Mouse (Mus musculus): ENCODE data around the gene Gm28374.

The Gm28374 gene

DNA sequence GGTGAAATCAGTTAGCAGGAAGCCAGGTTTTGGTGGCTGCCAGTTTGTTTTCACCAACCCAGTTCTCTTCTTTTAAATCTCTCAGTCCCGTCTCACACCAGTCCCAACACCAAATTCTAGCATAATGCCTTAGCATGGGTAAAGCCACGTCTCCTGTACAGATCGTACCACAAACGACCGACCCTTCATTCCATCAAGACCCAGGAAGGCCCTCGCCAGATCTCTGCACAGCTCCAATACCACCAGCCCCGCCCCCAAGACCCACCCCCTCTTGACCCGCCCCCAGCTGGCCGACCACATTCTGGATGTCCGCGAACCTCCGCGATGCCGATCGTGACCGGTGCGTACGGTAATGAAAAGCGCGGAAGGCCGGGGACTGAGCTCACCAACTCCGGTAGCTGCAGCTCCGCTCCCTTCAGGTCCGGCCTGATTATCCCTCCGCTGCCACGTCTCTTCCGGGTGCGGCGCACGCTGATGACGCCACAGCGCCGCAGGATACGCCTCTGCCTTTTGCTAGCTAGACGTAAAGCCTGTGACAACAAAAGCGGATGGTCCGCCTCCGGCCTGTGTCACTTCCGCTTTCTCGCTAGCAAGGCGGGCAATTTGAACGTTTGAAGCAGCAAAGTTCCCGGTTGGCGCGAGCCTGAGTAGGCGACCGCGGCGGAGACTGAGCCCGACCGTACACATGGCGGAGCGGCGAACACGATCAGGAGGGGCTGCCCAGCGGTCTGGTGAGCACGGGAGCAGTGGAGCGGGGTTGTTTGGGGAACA lies 2.6 kb upstream of the Gm28374 start, which contains the start of the genes Zfpl1 and Cdca5:
Zfpl1 (minus strand) TSS at position 479 of the 771 bp plus-strand sequence.
Cdca5 (plus strand) TSS at position 506 of the 771 bp plus-strand sequence.
- peak; percentile 92 for DNase-seq

DNA sequence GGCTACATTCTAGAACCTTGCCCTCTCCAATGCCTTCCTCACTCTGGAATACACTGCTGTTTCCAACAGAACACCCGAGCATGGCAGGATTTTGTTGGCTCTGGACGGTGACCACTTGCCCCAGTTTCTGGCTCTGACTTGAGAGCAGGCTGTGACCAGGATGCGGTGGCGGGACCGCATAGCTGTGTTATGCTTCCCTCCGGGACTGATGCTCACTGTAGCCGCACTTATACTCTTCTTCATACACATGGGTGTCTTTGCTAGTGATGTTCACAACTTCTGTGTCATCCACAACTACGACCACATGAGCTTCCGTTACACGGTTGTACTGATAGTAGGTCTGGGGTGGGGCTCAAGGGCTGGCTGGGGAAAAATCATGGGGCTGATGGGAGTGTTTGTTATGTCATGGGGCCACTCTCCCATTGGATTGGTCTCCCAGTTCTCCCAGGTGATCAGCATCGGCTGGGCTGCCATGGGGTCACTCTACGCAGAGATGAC lies 2.0 kb downstream of the Gm28374 start, which contains the start of gene Tmem262:
Tmem262 (plus strand) TSS at position 51 of the 498 bp plus-strand sequence.
- DNase-seq, result no peak

DNA sequence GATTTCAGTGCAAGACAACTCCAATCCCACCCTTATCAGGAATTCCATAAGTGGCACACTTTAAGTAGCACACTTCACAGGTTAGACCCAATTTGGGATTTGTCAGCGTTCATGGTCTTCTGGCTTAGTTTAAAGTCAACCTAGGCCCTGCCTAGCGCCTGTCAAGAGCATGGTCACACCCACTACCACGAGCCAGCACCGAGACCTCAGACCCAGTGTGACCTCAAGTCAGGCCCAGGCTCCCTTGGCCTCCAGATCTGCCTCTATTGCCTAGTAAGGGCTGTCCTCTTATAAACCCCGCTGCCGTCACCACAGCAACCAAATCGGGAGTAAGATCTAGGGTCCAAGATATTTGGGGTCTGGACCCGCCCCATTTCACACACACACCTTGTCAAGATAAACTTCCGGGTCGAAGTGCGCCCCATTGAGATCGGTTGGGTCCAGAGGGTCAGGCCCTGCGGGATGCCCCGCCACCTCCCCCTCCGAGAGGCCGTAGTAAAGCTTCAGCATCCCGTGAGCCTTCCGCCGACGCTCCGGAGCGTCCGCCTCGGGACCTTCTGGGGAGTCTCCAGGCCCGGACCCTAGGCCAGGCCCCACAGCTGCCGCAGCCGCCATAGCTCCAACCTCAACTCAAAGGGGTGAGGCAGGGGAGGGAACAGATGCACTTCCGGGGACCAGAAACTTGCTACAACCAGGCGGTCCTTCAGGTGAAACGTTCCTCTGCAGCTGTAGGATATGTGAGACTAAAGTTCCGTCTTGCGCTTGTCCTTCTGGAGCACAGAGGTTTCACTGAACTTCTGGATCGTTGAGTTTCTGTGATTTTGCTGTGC lies 5.3 kb downstream of the Gm28374 start, which contains the start of gene Vps51:
Vps51 (minus strand) TSS at position 668 of the 830 bp plus-strand sequence.
- DNase-seq, result peak; percentile 74

DNA sequence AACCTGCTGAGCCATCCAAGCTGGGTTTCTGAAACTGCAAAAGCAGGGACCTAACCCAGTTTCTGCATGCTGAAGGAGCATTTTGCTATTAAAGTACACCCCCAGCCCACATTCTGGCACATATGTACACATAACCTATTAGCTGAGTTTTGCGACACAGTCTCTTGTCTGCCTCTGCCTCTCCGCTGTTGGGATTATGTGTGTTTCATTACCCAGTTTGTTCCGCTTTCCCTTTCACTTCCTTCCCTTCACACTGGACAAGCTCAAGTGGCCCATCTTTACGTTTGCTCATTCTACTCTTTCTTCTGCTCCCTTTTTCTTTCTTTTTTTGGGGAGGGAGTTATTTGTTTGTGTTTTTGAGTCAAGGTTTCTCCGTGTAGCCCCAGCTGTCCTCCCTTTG lies 8.2 kb downstream of the Gm28374 start:
- DNase-seq, result no peak

DNA sequence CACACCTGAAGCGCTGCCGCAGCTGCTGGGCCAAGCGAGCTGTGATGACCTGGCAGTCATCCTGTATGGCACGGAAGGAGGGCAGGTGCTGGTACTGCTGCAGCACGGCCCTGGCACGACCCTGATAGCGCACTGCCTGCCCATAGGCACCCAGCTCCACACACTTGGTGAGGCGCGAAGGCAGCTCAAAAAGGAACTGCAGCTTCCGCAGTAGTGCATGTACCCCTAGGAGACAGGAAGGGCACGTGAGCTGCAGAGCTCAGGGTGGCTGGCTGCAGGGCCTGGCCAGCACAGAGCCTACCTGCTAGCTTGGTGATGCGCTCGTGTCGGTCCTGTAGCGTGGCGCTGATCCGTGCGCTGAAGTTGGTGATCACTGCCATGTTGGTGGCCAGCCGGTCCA lies 10.8 kb downstream of the Gm28374 start:
- no peak for DNase-seq

DNA sequence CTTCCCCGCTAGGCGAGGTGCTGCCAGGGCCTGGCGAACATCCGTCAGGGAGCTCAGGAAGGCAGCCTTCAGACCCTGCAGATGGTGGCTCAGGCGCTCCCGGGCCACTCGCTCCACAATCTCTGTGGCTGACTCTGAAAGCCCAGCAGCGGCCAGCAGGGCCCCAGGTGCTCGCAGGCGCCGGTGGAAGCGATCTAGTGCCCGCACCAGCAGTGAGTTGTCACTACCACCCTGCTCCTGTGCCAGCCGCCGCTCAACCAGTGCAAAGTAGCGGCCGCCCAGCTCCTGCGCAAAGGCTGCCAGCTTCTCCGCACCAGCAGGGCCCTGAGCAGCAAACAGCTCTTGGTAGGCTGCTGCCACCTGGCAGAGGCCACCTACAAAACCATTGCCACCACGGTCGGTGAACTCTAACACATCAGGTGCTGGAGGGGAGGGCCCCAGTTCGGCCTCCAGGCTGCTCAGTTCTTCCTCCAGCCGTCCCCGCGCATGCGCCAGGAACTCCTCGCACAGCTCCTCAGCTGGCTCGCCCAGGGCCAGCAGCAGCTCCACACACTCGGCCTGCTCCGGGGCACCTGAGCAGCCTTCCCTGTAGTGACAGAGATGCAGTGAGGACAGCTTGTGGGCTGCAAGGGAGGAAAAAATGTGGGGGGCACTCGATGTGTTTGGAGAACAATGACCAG lies 11.3 kb downstream of the Gm28374 start:
- no peak for DNase-seq

DNA sequence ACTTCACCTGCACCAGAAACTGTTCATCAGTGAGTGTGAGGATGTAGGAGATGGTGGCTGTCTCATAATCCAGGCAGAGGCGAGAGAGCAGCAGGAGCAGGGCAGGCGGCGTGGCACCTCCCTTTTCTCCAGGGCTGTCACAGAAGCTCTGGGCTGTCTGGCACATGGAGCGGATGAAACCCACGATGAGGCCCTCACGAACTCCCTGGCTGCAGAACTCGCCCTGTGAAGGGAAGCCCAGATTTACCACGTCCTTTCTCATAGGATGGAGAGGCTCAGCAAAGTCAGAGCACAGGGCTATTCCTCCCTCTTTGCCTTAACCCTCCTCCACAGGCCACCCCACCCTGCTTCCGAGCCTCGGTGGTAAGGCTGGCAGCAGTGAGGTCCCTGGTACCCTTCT lies 12.2 kb downstream of the Gm28374 start:
- no peak for DNase-seq

DNA sequence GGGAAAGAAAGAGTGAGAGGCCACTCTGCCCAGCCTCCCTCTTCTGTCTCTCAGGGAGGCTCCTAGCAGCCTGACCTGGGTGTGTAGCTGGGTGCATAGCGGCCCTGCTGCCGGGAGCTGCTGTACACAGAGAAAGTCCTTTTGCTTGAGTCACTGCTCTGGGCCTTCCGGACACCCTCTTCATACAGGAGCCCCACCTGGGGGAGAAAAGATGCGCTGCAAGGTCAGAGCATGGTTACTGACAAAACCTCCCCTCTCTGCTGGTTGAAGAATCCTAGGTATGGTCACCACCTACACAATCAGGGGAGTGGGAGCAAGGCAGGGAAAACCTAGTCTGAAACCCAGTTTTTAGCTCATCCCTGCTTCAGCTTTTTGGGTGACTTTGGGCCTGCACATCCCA lies 13.1 kb downstream of the Gm28374 start:
- DNase-seq, result no peak

DNA sequence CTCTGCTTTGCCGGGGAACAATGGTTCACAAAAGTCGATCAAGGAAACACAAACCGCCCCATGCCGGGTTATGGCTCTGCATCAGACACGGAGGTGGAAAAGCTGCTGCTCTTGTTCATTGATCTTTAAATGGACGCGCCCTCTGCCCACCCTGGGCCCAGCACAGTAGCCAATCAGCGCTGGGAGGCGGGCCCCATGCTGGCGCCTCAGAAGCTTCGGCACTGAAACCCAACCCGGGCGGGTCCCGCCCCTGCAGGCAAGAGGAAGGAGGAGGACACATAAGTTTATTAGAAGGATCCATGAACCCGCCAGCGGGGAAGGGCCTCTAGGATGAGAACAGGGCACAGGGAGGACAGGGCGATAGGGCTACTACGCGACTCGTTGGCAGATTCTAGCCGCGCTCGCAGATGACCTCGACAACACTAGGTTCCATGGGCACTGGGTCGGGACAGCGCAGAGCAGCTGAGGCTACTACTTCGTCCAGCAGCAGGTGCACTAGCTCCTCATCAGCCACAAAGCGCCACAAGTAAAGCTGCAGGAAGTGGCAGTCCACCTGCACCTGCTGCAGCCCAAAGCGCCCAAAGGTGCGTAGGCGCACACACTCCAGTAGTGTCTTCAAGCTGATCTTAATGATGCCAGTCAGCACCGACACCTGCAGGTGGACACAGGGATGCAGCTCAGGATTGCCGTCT lies 14.2 kb downstream of the Gm28374 start, which contains the start of gene Tm7sf2:
Tm7sf2 (minus strand) TSS at position 650 of the 692 bp plus-strand sequence.
- DNase-seq, result peak; percentile 87

DNA sequence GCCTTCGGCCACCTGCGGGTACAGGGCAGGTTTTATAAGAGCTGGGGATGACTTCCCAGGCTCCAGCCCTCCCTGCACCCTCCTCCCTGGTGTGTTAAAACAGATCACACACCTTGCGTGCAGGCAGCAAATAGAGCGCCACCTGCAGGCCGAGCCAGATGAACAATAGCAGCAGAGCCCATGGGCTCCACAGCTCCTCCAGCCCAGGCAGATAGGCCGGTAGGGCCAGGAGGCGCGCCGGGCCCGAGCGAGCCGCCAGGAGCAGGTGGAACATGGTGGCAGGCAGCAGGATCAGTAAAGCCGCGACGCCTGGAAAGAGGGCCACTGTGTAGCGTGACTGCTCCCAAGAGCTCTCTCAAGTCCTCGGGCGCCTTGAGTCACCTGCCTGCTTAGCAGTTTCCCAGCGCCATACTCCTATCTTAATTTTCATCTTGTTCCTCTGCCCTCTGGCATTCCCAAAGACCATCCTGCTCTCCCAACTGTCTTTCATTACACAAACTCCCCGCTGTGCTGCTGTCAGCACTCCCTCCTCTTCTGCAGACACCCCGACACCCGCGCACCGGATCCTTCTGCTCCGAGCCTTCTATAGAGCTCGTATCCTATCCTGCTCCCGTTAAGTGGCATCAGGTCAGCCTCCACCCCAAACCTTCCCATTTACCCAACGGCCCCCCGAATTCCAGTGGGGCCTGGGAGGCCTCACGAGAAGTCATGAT lies 14.9 kb downstream of the Gm28374 start:
- peak; percentile 92 for DNase-seq

DNA sequence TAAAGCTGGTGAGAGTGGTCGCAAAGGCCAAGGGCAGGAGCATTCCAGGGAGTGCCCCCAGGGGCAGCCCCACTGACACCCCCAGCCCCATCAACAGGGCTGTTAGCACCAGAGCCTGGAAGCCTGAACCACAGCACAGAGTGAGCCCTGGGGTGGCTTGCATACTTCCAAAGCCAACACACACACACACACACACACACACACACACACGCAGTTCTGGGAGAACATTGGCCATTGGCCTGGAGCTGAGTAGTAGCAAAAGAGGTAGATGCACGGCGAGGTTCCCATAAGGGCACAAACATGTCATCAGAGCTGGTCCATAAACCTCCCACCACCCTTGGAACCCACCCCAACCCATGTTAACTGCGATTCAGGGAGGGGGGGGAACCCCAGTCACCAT lies 15.5 kb downstream of the Gm28374 start:
- DNase-seq, result peak; percentile 32

DNA sequence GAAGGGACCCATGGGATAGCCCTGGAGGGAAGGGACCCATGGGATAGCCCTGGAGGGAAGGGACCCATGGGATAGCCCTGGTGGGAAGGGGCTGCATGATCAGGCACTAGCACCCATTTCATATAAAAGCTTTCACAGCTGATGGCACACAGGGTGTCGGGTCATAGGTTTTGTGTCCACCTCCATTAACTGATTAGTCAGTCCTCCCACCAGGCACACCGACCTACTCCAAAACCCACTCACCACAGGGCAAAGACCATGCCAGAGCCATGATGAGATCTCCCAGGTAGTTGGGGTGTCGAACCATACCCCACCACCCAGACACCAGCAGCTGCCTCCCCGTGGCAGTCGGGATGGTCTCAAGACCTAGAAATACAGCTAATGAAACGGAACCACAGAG lies 19.0 kb downstream of the Gm28374 start:
- no peak for DNase-seq

DNA sequence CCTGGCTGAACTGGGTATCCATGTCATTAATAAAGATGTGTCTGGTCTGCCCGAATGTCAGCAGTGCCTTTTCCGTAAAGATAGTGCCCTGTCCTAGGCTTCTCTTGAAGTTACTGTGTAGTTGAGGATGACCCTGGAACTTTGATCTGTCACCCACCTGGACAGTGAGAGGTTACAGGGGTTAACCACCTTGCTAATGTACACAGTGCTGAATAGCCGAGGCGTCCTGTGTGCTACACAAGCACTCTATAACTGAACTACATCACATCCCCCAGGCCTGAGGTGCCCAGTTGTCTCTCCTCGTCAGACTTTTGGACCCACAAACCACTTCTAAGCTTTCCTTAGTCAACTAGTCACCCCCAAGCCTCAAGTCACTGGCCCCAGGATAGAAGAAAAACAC lies 19.6 kb downstream of the Gm28374 start:
- no peak for DNase-seq

DNA sequence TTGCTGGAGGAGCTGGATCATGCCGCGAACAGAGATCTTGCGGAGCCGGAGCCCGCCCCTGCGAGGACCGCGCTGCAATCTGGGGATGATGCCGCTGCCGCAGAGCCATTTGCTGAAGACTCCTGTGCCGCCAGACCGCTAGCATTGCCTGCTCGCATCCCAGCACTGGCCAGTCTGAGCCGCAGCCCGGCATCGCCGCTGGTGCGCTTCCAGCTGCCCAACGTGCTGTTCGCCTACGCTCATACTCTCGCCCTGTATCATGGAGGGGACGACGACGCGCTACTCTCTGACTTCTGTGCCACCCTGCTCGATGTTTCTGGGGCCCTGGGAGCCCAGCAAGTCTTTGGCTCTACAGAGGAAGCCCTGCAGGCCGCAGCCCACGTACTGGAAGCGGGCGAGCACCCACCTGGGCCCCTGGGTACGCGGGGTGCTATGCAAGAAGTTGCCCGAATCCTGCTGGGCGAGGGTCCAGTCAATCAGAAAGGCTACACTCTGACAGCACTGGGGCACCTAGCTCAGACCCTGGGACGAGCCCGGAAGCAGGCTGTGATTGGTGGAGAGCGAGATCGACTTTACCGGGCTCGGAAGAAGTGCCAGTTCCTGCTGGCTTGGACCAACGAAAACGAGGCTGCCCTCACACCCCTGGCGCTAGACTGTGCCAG lies 20.3 kb downstream of the Gm28374 start:
- peak; percentile 52 for DNase-seq

DNA sequence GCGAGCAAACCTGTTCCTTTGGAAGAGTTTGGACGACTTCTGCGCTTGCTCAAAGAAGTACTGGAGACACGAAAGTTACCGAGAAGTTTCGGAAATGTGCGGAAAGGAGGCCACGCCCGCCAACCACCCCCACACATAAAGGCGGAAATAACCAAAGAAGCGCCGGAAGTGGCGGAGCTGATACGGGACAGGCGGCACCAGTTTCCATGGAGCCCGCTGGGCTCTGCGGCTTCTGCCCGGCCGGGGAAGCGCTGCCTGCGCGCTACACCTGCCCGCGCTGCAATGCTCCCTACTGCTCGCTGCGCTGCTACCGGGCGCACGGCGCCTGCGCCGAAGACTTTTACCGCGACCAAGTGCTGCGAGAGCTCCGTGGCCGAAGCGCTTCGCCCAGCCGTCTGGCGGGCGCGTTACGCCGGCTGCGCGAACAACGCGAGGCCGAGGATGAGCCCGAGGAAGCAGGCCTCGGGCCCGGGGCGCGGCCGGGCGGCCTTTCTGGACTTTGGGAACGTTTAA lies 21.0 kb downstream of the Gm28374 start, which contains the start of gene Znhit2:
Znhit2 (plus strand) TSS at position 172 of the 513 bp plus-strand sequence.
- peak; percentile 85 for DNase-seq

DNA sequence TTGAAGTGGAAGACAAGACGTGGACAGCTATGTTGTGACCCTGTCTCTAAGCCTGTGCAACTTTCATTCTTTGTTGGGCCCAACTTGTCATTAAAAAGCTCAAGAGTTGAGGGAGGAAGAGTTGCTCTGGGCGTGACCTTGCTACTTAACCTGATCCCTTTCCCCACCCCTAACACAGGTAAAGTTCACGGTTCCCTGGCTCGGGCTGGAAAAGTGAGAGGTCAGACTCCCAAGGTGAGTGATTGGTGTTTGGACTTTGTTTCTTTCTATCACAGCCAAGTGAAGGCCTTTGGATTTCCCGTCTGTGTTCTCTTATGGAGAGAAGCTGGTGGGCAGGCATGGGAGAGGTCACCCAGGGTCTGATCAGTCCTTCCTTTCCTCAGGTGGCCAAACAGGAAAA lies 23.1 kb downstream of the Gm28374 start:
- no peak for DNase-seq

DNA sequence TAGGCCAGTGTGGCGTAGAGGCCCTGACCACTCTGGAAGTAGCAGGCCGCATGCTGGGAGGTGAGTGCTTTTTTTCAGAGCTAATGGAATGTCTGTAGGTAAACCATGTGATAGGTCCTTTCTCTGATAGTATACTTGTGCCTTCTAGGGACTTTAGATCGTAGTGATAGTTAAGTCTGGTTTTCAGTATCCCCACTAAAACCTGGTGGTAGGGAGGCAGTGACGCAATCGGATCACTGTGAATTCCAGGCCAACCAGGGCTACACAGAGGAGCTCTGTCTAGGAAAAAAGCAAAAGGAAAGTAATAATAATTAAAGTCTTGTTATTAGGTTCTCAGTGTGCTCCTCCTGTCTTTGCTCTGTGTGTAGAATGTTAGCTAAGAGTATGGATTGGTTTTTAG lies 23.5 kb downstream of the Gm28374 start:
- no peak for DNase-seq

DNA sequence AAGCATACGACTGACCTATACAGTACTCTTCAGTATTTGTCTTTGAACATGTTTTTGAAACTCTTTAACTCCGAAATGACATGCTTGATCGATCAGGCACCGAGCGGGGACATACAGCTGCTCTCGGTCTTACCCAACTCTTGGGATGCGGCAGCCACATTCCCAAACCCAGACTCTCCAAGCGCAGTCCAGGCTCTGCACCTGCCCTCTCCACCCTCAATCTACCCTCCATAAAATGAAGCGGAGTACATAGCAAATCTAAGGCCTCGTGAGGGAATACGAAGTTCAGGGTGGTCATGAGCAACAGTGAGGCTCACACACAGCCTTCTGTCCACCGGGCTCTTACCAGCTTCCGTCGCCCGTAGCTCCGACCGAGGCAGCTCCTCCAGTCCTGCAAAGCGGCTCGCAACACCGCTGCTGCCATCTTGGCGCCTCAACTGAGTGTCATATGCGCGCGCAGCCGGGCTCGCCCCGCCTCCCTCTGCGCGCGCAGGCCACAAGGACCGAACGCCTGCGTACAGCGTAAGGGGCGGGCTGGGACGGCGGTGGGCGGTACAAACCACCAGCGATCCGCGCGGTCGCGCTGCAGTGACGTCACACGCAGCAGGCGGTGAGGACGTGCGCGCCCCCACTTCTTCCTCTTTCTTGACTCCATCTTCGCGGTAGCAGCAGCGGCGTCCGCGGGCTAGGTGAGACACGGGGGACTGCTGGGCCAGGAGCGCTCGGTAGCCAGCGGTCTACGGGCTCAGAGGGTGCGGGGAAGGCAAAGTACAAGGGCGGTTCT lies 24.6 kb downstream of the Gm28374 start, which contains the start of the genes Mrpl49 and Fau:
Mrpl49 (minus strand) TSS at position 473 of the 784 bp plus-strand sequence.
Fau (plus strand) TSS at position 532 of the 784 bp plus-strand sequence.
- peak; percentile 99 for DNase-seq

DNA sequence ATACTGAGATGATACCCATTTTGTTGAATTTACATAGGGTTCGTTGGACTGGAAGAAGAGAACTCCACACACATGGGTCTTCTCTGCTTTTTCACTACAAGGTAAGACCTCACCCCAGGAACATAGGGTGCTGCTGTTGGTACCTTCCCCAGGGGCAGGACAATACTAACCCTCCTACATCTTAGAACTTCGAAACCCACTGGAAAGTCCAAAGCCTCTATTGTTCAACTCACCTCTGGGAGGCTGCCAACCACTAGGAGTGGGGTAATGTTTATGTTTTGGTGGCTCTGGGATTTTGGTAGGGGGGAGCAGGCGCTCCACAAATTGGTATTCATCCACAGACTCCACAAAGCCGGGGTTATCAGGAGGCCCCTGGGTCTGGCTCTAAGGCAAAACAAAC lies 25.4 kb downstream of the Gm28374 start:
- no peak for DNase-seq

DNA sequence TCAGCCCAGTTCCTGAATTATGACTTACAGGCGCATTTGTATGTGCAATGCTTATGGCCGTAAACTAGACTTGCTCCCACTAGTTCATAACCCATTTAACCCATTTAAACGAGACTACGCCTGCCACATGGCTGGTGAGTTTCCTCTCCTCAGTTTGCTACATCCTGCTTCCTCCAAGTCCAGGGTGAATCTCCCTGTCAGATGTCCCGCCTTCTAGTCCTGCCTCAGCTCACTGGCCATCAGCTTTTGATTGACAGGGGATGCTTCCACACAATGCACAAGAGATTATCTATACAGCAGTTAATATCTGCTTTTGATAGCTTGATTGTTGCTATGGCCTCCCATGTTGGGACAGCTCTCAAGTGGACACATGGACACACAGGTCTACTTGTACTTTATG lies 27.8 kb downstream of the Gm28374 start:
- DNase-seq, result no peak

All from right cerebral cortex, postnatal 4 days (tissue).